ENCODE assay signal across 11 mouse cellular contexts in the genomic region with DNA sequence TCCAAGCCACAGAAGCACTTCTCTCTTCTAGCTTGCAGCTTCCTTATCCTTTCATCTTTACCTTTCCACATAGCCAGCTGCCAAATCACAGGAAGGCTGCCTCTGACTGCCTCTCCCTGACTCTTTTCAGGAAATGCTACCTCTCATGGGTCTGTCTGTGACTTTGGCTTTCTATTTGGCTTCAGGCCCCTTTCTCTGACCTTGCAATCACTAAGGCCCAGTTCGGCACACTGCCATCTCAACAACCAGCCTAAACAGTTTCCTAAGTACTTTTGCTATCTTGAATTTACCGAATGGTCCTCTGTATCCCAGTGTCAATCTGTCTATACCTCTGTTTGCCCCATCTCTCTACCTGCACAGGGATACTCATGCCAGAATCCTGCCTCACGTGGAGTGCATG. TPM values are rescaled to one million over a fixed set of nuclear protein-coding genes. Genes with fewer than 3 reads are reported as not detected.
"Had no signal": no experiment of that assay in that cellular context is flagged by ENCODE, and none has a peak within 500 bp of the region (broad histone marks: within the 10 kb centered on the region; RNA-seq: fewer than 3 reads in every experiment).

No protein-coding gene starts in this region.

- DNase-seq: lung, adult 18-20 months; lung, embryonic 14.5 days; lung, postnatal 10 days; lung, postnatal 4 days; right cerebral cortex, postnatal 14 days; thymus, adult 2 months; thymus, postnatal 25 days; thymus, postnatal 4 days had no signal

RNA-seq across cellular contexts. Expression of a gene that starts 28.5 kb away (rescaled TPM):
- total RNA-seq: midbrain, postnatal 0 days; monocyte, adult 5-6 weeks; neutrophil, adult 5-6 weeks had no signal

RNA-seq across cellular contexts. Expression of a gene that starts 37.9 kb away (rescaled TPM):
- total RNA-seq: midbrain, postnatal 0 days; monocyte, adult 5-6 weeks; neutrophil, adult 5-6 weeks had no signal
